Mouse (Mus musculus) cerebellum, adult 9-11 months (tissue): ENCODE measurements at regions not wholly inside any gene's neighbourhood (a gene's known extent, or its start where the extent isn't known, plus 50 kb on each side); places are given as distances from the start of the nearest gene placed in this dataset.

Experiments used
- DNase-seq: peaks from one replicate; pipeline ENCODE4 v3.0.0; 2022

DNA sequence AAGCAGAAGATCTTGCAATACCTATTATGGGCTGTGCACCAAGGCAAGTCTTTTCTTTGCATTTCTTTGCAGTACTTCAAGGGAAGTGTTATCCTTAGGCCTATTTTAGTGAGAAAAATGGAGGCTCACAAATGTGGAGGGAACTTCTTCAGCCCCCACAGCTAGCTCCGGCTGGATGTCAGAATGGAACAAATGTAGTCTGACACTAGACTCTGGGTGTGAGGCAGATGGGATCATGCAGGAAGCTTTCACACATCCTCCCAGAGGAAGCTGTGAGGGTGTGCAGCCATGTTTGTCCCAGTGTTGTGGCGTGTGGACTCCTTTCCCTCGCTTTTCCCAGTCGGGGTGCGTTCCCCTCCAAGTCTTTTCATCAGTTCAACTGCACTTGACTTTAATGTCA is 268.0 kb downstream of the Gm11011 start:
- no peak for DNase-seq

DNA sequence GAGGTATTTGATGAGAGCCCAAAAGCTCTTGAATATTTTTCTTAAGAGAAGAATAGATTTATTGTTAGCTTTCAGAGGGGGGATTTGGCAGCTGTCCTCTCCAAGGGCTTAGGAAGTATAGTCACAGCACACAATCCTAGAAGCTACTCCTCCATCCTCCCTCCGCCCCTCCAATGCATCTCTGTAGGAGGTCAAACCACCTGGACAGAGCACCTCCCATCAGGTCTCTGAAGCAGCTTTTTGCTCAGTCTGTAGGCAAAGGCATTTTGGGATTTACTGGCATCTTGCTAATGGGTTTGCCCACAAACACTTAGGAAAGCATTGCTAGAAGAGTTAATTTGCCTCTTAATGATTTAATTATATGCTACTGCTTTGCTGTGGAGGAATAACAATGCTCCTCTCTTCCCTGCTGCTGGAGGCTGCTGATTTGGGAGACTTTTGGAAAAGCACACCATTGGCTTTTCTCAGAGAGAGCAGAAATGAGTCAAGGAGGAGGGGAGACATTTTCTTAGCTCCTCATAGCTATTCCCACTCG is 273.1 kb downstream of the Gm11011 start:
- DNase-seq: no peak

DNA sequence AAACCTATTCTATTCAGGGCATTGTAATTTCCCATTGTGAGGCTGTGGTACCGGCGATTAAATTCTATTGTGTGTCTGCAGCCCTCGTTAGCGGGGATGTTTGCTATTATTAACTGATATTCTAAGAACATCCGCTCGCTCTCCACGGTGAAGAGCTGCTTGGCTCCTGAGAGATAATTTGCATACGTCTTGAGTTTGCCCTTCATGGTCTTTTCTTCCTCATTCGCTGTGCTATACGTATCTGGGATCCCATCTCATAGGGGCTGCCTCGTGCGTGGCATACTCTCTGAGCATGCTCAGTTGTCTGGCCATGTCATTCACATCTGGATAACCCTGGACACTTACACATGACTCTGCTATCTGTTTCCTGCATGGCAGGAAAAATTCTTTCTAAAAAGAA is 275.7 kb downstream of the Gm11011 start:
- no peak for DNase-seq

DNA sequence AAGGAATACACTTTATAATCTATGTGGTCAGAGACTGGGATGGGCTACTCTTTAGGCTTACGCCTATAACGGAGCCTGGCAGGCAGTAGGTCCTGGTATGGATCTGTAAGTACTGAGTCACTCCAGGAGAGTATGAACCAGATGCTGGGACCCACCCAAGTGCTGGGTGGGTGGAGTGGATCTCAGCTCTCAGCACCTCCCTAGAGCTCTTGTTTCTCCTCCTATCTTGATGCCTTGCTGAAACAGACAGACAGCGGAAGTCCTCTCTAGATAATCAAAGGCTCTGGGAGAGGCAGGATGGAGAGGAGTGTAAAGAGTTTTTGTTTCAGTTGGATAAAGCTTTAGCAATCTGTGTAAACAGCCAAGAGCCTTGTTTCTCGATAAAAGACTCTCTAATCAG is 276.2 kb downstream of the Gm11011 start:
- no peak for DNase-seq

DNA sequence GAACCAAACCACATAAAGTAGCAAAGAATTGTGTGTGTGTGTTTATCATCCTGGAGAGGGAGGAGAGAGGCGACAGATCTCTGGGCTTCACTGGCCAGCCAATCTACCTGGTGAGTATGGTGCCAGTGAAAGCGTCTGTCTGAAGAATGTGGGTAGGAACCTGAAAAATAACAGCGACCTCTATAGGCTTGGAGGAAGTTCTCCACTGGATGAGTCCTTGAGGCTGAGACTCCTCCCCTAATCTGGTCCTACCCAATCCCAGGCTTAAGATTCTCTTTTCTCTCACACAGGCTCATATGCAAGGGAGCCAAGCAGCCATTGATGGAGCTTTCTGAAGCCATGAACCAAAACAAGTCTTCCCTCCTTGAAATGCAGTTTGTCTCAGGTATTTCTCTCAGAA is 283.2 kb downstream of the Gm11011 start:
- no peak for DNase-seq

DNA sequence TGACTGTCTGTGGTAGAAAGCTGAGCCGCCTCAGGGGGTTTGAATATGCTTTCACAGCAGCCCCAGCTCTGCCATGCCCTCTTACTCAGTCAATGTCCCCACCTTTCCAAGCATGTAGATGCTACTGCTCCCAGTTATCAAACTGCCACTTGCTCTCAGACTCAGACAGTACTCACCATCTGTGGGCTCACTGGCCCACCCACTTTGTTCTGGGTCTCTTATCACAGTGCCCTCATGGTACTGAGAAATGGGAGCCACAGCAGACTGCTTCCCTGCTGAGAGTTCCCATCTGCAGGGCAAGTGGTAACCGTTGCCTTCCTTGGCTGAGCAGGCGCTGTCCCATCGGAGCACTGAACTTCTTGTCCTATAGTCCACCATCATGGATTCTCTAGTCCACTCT is 286.6 kb downstream of the Gm11011 start:
- no peak for DNase-seq

DNA sequence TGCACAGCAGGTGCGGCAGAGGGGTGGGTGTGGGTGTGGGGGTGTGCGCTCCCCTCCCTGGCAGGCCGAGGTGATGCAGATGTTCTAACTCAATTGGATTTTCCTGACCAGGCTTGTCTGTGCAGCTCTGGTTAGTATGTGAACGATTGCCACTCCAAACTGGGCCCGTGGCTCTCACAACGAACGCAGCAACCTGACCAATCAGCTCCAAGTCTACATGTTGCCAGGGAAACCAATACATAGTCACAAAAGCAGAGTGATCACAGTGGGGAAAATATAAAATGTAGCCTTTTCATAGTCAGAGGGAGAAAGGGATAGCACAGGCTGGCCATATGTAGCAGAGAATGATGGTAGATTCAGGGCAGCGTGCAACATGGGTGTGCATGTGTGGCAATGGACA is 287.1 kb downstream of the Gm11011 start:
- no peak for DNase-seq

DNA sequence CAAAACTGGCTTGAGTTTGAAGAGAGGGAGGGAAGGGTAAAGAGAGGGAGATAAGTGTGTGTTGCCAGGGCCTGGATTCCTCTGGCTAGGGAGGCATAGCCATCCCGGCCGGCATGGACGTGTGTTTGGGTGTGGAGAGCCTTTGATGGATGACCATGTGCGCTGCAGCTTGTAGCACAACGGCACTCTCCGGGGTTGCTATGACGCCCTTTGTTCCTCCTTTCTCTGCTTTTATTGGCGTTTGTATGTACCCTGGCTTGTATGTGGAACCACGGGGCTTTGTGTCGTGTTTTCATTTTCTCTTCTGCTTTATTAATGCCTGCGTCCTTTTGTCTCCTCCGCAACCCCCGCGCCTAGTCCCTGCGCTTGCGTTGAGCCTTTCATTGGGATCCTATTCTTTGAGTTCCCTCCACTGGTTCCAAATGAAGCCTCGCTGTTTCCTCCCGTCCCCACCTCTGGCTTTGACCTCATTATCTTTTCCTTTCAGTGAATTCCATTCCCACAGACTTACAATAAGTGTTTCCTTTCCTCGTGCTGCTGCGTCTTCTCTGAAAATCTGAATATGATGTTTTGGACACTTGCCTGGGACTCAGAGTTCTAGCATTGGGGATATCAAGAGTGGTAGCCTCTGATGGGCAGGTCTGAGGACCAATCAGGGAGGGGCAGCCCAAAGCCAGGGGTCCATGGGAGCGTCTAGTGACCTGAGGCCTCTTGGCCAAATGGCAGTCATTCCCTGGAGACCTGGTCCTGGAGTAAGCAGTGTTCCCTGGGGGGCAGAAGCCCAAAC is 289.5 kb downstream of the Gm11011 start:
- no peak for DNase-seq

DNA sequence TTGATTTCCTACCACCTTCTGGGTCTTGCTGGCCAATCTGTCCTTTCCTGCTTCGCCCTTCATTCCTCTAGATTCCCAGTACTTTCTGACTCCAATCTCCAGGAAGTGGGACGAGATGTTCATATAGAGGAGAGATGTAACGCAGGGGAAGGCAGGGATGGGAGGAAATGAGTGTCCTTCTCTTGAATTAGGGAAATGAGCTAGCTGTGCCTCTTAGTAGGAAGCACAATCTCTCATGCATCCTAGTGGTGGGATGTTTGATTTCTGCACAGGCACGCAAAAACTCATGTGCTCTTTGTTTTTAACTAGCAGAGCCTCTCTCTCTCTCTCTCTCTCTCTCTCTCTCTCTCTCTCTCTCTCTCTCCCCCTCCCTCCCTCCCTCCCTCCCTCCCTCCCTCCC is 290.3 kb downstream of the Gm11011 start:
- DNase-seq: no peak

DNA sequence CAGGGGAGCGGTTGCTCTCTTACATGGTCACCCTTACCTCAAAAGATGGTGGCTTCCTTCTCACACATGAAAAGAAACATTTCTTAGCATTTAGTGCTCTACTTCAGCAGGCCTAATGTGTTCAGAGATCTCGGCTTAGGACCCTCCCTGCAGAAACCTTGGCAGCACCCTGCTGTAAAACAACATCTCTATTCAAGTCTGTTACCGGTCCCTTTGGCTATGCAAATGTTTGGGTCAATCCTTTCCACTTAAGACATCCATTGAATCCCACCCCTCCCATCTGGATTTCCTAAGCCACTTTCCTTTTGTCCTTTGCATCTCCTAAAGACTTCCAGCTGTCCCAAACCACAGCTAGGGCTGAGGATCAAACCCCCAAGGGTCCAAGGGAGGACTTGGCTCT is 294.2 kb downstream of the Gm11011 start:
- DNase-seq: no peak

DNA sequence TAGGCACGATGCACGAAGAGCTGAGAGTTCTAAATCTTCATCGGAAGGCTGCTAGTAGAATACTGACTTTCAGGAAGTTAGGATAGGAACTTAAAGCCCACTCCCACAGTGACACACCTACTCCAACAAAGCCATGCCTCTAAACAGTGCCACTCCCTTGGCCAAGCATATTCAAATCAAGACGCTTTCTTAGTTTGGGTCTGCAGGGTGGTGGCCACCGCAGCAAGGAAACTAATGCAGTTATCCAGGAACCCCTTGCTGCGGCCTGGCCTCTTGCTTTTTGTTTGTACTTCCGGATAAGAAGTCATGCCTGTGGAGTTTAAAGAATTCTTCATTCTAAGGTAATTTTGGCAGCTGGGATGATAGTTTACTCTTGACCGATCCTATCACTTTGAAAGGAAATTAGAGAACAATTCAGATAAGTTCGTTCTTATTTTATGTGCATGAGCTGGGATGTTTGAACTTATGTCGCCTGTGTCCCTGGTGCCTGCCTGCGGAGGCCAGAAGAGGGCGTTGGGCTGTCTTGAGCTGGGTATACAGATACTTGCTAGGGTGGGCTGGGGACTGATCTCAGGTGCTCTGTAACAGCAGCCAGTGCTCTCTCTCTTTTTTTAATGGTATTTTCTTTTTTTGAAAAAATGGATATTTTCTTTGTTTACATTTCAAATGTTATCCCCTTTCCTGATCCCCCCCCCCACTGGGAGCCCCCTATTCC is 298.5 kb downstream of the Gm11011 start:
- no peak for DNase-seq

DNA sequence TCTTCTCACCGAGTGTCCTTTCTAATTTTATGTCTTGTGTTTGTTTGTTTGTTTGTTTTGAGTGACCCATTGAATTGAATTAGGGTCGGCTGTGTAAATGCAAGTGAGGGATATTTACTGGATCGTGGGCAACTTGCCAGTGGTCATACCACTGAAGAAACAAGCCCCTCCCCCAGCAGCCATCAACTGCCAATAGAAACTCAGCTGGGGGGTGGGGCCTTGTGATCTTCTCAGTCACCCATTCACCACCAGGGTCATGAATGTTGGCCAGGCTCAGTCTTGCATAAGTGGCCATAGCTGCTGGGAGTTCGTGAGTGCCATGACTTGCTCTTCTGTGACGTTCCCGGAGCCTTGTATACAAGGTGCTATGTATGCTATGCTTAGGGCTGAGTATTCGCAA is 300.8 kb downstream of the Gm11011 start:
- no peak for DNase-seq

DNA sequence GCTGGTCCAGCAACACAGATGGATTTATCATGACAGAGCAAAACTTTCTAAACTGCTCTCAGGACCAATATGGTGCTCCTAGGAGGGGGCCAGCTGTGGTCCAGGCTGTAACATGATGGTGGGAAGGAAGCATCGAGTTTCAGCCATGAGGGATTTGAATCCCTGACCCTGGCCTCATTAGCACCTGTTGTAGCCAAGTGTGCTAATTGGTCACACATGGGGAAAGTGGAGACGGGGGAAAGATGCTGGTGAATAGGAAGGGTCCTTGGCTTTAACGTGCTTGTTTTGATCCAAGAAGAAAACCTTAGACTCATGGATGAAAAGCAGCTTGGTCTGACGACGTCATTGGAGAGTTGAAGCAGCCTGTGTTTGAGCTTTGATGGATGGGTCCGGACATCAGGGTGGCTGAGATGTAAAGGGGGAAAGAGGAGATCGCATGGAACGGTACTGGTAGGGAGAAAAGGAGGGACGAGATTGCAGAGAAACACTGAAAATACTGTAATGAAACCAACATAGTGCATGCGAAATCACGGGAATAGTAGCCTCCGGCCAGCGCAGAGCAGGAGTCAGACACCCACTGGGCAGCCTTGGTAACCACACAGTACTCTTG is 304.9 kb downstream of the Gm11011 start:
- no peak for DNase-seq

DNA sequence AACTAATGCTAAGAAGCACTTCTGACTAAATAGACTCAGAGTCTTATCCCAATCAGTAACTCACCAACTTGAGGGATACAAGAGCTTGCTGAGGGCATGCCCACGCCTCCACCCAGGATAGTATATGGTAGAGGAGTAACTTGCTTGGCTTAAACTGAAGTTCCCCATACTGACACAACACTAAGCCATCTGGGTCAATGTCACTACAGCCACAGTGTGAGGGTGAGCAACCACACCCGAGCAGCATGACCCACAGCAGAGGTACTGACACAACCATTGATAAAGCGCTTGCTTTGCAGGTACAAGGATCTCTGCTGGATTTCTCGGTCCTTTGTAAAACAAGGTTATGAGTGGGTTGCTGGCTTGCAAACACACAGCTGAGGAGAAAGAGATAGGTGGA is 312.2 kb downstream of the Gm11011 start:
- no peak for DNase-seq

DNA sequence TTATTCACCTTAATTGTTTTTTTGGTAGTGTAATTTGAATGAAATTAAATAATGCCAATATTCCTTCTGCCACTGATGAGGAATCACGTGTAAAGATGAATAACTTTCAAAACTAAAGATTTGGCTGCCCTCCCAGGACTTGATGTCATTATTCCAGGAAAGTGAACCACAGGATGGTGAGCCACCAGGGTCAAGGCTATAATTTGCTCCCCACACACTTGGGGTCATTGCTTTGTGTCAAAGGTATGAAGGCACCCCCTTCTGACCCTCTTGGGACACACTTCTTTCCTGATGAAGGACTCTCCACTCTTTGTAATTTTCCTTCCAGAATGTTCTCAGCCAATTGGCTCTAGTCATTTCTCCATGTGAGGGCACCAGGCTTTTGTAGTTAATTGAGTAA is 313.4 kb downstream of the Gm11011 start:
- no peak for DNase-seq

DNA sequence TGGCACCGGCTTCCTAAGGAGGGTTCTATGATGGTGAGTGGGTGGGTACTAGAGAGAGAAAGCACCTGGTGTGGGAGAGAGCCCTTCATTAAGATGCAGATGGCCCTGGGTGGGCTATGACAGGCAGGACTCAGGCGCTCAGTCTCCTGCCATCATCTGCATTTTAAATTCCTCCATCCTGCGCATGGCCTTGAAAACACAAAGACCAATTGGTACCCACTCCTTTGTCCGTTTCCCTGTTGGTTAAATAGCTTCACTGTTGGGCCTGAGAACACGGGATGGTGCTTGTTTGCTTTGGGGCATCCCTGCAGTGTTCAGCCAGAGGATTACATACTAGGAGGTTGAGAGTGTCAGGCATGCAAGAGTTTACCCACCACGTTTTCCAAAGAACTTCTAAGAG is 314.9 kb downstream of the Gm11011 start:
- no peak for DNase-seq

DNA sequence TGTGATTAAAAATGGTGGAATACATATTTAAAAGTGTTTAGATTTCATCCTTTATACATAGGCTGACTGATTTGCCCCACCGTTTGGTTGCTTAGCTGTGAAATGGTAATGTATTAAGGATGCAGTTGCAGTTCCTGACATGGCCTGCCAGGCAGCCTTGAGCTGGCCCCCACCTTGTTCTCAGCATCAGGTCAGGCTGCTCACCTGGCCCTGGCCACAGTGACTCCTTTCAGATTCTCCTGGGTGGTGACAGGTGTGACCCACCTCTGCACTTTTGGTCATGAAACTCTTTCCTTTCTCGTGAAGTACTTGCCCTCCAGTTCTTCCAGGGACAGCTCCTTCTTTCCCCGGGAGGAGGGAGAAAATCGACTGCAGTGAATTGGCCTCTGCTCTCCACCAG is 315.5 kb downstream of the Gm11011 start:
- DNase-seq: no peak

DNA sequence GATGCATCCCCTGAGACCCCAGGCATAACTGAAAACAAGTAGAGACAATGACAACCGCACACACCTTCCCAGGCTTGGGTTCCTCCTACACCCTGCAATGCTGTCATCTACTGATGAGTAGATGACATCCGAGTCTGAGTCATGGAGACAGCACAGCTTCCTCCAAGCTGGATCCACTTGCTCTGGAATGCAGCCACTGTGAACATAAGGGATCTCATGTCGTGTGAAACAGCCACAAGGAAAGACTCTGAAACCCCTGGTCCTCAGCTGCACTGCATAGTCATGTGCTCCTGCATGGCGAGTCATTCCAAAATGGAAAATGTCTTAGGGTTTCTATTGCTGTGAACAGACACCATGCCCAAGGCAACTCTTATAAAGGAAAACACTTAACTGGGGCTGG is 305.2 kb upstream of the Zfp64 start:
- DNase-seq: no peak

DNA sequence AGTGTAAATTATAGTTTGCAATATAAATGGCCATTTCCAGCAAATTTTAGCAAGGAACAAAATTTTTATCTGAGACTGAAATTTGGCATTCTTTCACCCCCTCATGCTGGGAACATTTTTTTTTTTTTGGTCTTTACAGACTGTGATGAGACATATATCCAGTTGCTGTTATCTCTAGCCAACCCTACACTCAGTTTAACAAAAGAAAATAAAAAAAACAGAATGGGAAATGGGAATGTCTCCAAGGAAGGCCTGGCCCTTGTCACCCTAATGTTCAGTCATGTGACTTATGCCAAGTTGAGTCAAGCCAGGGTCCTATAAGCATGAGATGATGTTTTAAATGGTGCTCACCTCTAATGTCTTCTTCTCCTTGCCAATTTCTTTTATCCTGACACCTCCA is 289.2 kb upstream of the Zfp64 start:
- no peak for DNase-seq

DNA sequence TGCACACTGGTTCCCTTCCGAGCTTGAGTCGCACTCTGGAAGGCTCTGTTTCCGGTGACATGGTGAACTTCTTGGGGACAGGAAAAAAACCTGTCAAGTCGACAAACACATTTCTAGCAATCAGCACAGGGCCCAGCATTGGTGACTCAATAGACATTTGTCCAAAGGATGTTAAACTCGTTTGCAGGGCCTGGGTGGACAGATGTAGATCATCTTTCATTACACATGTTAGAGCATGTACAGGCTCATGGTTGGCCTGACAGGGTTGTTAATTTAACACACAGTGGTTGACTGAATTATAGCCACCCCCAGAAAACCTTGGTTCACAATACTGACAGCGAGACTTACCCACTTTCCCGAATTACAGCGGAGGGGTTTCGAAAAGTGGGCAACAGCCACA is 288.6 kb upstream of the Zfp64 start:
- no peak for DNase-seq

DNA sequence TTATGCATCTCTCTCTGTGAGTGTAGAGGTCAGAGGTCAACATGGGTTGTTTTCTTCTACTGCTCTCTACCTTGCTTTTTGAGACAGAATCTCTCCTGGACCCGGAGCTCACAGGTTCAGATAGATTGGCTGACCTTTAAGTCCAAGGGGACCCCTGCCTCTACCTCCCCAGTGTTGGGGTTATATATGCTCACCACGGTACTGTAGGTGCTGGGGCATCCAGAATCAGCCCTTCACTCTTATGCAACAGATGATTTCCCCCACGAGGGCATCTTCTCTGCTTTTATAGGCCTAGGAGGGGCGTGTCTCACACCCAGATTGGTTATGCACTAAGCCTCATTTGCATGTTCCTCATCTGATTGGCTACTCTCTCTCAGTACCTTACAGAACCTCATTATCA is 282.5 kb upstream of the Zfp64 start:
- DNase-seq: no peak

DNA sequence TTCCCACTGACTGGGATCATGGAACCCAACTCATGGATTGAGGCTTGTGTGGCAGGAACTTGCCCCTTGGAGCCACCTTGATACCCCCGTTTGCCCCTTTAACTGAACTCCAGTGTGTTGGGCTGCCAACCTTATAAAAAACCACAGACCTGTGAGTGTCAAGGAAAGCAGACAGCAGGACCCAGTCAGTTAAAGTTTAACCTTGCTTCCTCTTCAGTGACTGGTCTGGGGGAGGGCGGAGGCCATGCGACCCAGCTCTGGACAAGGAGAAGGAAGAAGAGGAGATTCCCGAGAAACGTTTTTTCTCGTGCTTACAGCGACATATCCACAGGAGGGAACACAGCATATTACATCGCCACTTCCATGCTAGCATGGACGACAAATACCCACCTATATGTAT is 281.9 kb upstream of the Zfp64 start:
- no peak for DNase-seq

DNA sequence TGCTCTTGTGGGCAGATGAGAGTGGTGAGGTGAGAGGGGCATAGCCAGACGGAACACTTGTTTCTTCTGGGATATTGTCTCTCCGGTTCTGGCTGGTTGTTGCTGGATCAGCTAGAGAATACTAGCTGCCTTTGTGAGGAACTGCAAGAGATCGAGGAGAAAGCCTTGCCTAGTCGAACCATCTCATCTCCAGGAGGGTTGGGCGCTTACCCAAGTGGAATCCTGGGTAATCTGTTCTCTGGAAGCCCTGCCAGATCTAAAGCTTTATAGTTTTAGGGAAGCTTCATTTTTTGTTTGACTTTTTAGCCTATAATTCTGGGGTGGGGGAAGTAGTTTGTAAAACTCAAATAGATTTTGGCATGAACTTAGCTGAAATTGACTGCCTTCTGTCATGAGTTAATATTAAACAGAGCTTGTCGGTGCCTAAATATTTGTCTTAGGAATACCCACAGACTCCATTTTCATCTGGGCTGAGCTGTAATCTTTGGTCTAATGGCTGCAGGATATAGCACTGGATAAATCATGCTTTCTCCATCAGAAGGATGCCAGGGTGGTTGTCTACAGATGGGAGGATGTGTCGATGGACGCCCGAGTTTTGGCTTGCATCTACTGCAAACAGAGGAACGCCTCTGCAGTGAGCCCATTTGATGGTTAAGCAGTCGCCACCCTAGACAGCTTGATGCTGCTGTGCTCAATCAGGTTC is 279.1 kb upstream of the Zfp64 start:
- no peak for DNase-seq
